Mouse (Mus musculus) CD4-positive helper T cell, adult 2 months (primary cell): Measurements from ENCODE around the gene Tmem72.
A peak's percentile ranks its signal among the peaks of the same experiment; 100 is the strongest.

ENCODE experiments used
- DNase-seq: peaks from one replicate; pipeline ENCODE4 v3.0.0-alpha.2; 2012; ENCODE audit warnings: low read depth, missing footprints, low spot score

Gene Tmem72

GRCm38 (mm10) chr6:116679563-116680288, 37.0 kb downstream of the Tmem72 start:
- no peak for DNase-seq

GRCm38 (mm10) chr6:116677321-116677720, 39.4 kb downstream of the Tmem72 start:
- DNase-seq, result no peak

GRCm38 (mm10) chr6:116676355-116676913, 40.3 kb downstream of the Tmem72 start:
- DNase-seq, result no peak

GRCm38 (mm10) chr6:116674283-116674886, 42.3 kb downstream of the Tmem72 start:
- DNase-seq, result no peak

- DNase-seq, result peak; percentile 45
These were observed 43.0 kb downstream of the Tmem72 start, which contains the start of gene Rassf4 for GRCm38 (mm10) chr6:116673471-116674282. Gene Rassf4, minus strand, starts transcription at chr6:116673952.

GRCm38 (mm10) chr6:116672349-116672748, 44.4 kb downstream of the Tmem72 start:
- no peak for DNase-seq

GRCm38 (mm10) chr6:116671768-116672167, 44.9 kb downstream of the Tmem72 start:
- no peak for DNase-seq

GRCm38 (mm10) chr6:116671031-116671430, 45.7 kb downstream of the Tmem72 start:
- DNase-seq, result no peak

GRCm38 (mm10) chr6:116670144-116670543, 46.6 kb downstream of the Tmem72 start:
- DNase-seq, result no peak

- DNase-seq, result no peak
These were observed 47.8 kb downstream of the Tmem72 start for GRCm38 (mm10) chr6:116668682-116669470.

- no peak for DNase-seq
These were observed 49.3 kb downstream of the Tmem72 start for GRCm38 (mm10) chr6:116667382-116667781.

GRCm38 (mm10) chr6:116666892-116667291, 49.8 kb downstream of the Tmem72 start:
- no peak for DNase-seq

GRCm38 (mm10) chr6:116666085-116666750, 50.5 kb downstream of the Tmem72 start:
- DNase-seq, result no peak

- no peak for DNase-seq
These were observed 51.9 kb downstream of the Tmem72 start for GRCm38 (mm10) chr6:116664830-116665229.

- no peak for DNase-seq
These were observed 52.7 kb downstream of the Tmem72 start for GRCm38 (mm10) chr6:116664031-116664430.

- DNase-seq, result no peak
These were observed 53.3 kb downstream of the Tmem72 start for GRCm38 (mm10) chr6:116663364-116663763.

GRCm38 (mm10) chr6:116653684-116654454, 62.8 kb downstream of the Tmem72 start:
- peak; percentile 18 for DNase-seq

GRCm38 (mm10) chr6:116653191-116653590, 63.5 kb downstream of the Tmem72 start:
- no peak for DNase-seq

GRCm38 (mm10) chr6:116651437-116652118, 65.1 kb downstream of the Tmem72 start:
- no peak for DNase-seq
